Mouse (Mus musculus): ENCODE data around the gene Cplx3. TPM values are rescaled to one million over a fixed set of nuclear protein-coding genes. Genes with fewer than 3 reads are reported as not detected.

The Cplx3 gene
- polyA plus RNA-seq, 1 experiment from 2014 or later: 0.42 TPM

DNA sequence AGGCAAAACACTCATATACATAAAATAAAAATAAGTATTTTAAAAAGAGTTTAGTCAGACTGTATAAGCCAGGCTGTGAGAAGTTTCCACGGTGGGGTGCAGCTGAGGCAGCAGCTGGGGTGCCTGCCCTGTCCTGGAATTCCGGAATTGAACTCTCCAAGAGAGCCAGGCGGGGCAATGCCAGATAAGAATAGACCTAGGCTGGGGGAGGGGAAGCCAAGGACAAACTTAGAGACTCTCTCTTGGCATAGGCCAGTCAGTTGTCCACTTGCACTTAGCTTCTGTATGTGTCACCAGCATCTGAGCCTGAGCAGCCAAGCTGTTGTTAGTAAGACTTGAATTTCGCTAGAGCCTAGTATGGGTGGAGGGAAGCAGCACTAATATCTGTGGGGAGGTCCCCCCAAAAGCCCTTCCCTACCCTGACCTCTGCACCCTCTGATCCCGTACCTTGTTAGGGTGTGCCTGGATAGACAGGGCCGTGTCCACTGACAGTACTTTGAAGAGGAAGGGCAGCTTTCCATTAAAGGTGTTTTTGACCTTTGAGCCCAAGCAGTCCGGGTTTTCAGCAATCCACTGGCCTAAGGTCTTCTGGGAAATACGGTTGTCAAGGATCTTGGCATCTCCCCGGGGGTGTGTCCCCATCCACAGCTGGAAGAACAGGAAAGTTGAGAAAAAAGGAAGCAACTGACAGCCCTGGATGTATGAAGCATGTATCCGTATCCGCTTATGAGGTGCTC, 55.8 kb downstream of the Cplx3 start:
- Histone ChIP-seq H3K4me2 (ENCODE audit: low read depth) (no peak overlapping the region), H3K36me3 (ENCODE audit: control insufficient read depth, insufficient read depth, low read length) (peaks cover 9% of the 10 kb centered on the region), H3K4me3 (ENCODE audit: low read depth, low read length) (no peak overlapping the region), H3K27ac (ENCODE audit: low read depth, low read length) (no peak overlapping the region), H3K9ac (ENCODE audit: low read length) (no peak overlapping the region), H3K4me1 (ENCODE audit: control insufficient read depth, insufficient read depth, low read length) (0 out of 2 replicates have a peak, but pooled peaks cover 5% of the 10 kb centered on the region), H3K27me3 (ENCODE audit: control insufficient read depth, insufficient read depth, low read length) (no peaks in the 10 kb centered on the region), H3K9me3 (ENCODE audit: control insufficient read depth, low read length) (no peaks in the 10 kb centered on the region)
- DNase-seq (ENCODE audit: low spot score) (no peak), ATAC-seq (ENCODE audit: insufficient read depth, low FRiP score, low TSS enrichment) (no peak)
- WGBS: 85% methylated on average over 11 of the region's 11 CpGs

Other genes starting within 250 kb of the Cplx3 start
- 22.5 and 24.7 TPM in 2 replicates for gene Ppcdc, start 166.2 kb downstream of the Cplx3 start, polyA plus RNA-seq (2014; fragmentation: Nextera tagmentation; extraction: Ambion mirVana)
- 13.2 and 15.0 TPM in 2 replicates for gene Scamp5, start 138.2 kb downstream of the Cplx3 start, polyA plus RNA-seq (2014; fragmentation: Nextera tagmentation; extraction: Ambion mirVana)
- gene Rpp25, start 102.3 kb downstream of the Cplx3 start, polyA plus RNA-seq (2014; fragmentation: Nextera tagmentation; extraction: Ambion mirVana): 8.7 and 8.8 TPM in 2 replicates
- gene Cox5a, start 85.0 kb downstream of the Cplx3 start, polyA plus RNA-seq (2014; fragmentation: Nextera tagmentation; extraction: Ambion mirVana): 688 and 702 TPM in 2 replicates
- gene Fam219b, start 68.8 kb downstream of the Cplx3 start, polyA plus RNA-seq (2014; fragmentation: Nextera tagmentation; extraction: Ambion mirVana): 15.9 and 18.2 TPM in 2 replicates
- gene Mpi, start 53.5 kb downstream of the Cplx3 start, polyA plus RNA-seq (2014; fragmentation: Nextera tagmentation; extraction: Ambion mirVana): 52.8 and 53.0 TPM in 2 replicates
- 56.7 and 59.6 TPM in 2 replicates for gene Scamp2, start 45.3 kb downstream of the Cplx3 start, polyA plus RNA-seq (2014; fragmentation: Nextera tagmentation; extraction: Ambion mirVana)
- gene Ulk3, start 16.8 kb downstream of the Cplx3 start, polyA plus RNA-seq (2014; fragmentation: Nextera tagmentation; extraction: Ambion mirVana): 7.3 and 10.9 TPM in 2 replicates
- not detected in 2 replicates for gene Lman1l, start 14.5 kb upstream of the Cplx3 start, polyA plus RNA-seq (2014; fragmentation: Nextera tagmentation; extraction: Ambion mirVana)
- 29.9 and 35.2 TPM in 2 replicates for gene Csk, start 47.4 kb upstream of the Cplx3 start, polyA plus RNA-seq (2014; fragmentation: Nextera tagmentation; extraction: Ambion mirVana)
- not detected in 2 replicates for gene Cyp1a2, start 77.4 kb upstream of the Cplx3 start, polyA plus RNA-seq (2014; fragmentation: Nextera tagmentation; extraction: Ambion mirVana)
- not detected in 2 replicates for gene Cyp1a1, start 81.6 kb upstream of the Cplx3 start, polyA plus RNA-seq (2014; fragmentation: Nextera tagmentation; extraction: Ambion mirVana)
- 30.2 and 31.1 TPM in 2 replicates for gene Edc3, start 102.3 kb upstream of the Cplx3 start, polyA plus RNA-seq (2014; fragmentation: Nextera tagmentation; extraction: Ambion mirVana)
- 88.4 and 97.3 TPM in 2 replicates for gene Clk3, start 159.6 kb upstream of the Cplx3 start, polyA plus RNA-seq (2014; fragmentation: Nextera tagmentation; extraction: Ambion mirVana)
- 25.7 and 25.8 TPM in 2 replicates for gene Arid3b, start 230.5 kb upstream of the Cplx3 start, polyA plus RNA-seq (2014; fragmentation: Nextera tagmentation; extraction: Ambion mirVana)